9 mouse cellular contexts compared by ENCODE assay signal in genomic region chr4:133090276-133090719, GRCm38 (mm10). TPM values are rescaled to one million over a fixed set of nuclear protein-coding genes. Genes with fewer than 3 reads are reported as not detected.
A peak's percentile ranks its signal among the peaks of the same experiment; 100 is the strongest.
DNase-seq lines count a peak whose midpoint lies in the region; ATAC-seq and TF ChIP-seq lines count a peak whose summit lies in the region.
"Had no signal": no experiment of that assay in that cellular context is flagged by ENCODE, and none has a peak within 500 bp of the region (broad histone marks: within the 10 kb centered on the region; RNA-seq: fewer than 3 reads in every experiment).

No protein-coding gene starts in this region.

- no peak for TF ChIP-seq CTCF in layer of hippocampus, adult 2 months (conservative IDR thresholded peaks at IDR 0.05)
- no peak for TF ChIP-seq CTCF in intestine, postnatal 0 days (IDR thresholded peaks at IDR 0.05; ENCODE audit: low read depth)

- WGBS in forebrain, embryonic 13.5 days, result 32% methylated on average over 8 of the region's 8 CpGs
- 54% methylated on average over 8 of the region's 8 CpGs for WGBS in intestine, postnatal 0 days
- WGBS in neural tube, embryonic 14.5 days, result 19% methylated on average over 8 of the region's 8 CpGs

- H3K4me2 ChIP-seq in forebrain, embryonic 13.5 days, result peak overlapping the region; percentile 42
- no peak overlapping the region for H3K4me2 ChIP-seq in intestine, postnatal 0 days (replicated peaks; ENCODE audit: low read depth)
- H3K4me2 ChIP-seq in neural tube, embryonic 14.5 days (ENCODE audit: low read depth, low read length), result peak overlapping the region; percentile 18; the same call in 1 of the 2 replicates

- peak overlapping the region; percentile 55 for H3K9ac ChIP-seq in forebrain, embryonic 13.5 days
- H3K9ac ChIP-seq in intestine, postnatal 0 days (ENCODE audit: low read depth, low read length), result no peak overlapping the region; the same call in 1 of the 2 replicates
- 0 out of 2 replicates have a peak overlapping the region, but pooled peaks have one; percentile 25 for H3K9ac ChIP-seq in neural tube, embryonic 14.5 days (replicated peaks; ENCODE audit: low read depth, low read length)

- H3K4me1 ChIP-seq in forebrain, embryonic 13.5 days, result peaks cover 78% of the 10 kb centered on the region
- peaks cover 27% of the 10 kb centered on the region for H3K4me1 ChIP-seq in intestine, postnatal 0 days (replicated peaks; ENCODE audit: control insufficient read depth, insufficient read depth, low read length)
- H3K4me1 ChIP-seq in neural tube, embryonic 14.5 days (ENCODE audit: control insufficient read depth, insufficient read depth, low read length), result peaks cover 58% of the 10 kb centered on the region

- no peak for DNase-seq in layer of hippocampus, adult 2 months (ENCODE audit: low spot score in 2 of 2)
- DNase-seq in layer of hippocampus, adult 9-11 months, result no peak
- DNase-seq in cerebellum, adult 11 months, result no peak
- no peak for DNase-seq in thymus, adult 18-20 months
- DNase-seq in ovary, postnatal 36 days (ENCODE audit: low spot score), result no peak
- DNase-seq: kidney, adult 9 months had no signal

- H3K27ac ChIP-seq in layer of hippocampus, adult 2 months, result peak overlapping the region; percentile 91
- H3K27ac ChIP-seq in forebrain, embryonic 13.5 days, result peak overlapping the region; percentile 95
- H3K27ac ChIP-seq in intestine, postnatal 0 days (ENCODE audit: low read depth, low read length), result peak overlapping the region; percentile 66
- peak overlapping the region; percentile 85 for H3K27ac ChIP-seq in neural tube, embryonic 14.5 days (ENCODE audit: low read depth, low read length)

- peak; percentile 25 for ATAC-seq in forebrain, embryonic 13.5 days
- no peak for ATAC-seq in intestine, postnatal 0 days
- peak; percentile 12; the same call in 1 of the 2 replicates for ATAC-seq in neural tube, embryonic 14.5 days (ENCODE audit: low read depth)

- H3K27me3 ChIP-seq in forebrain, embryonic 13.5 days, result no peaks in the 10 kb centered on the region
- no peaks in the 10 kb centered on the region for H3K27me3 ChIP-seq in intestine, postnatal 0 days (replicated peaks; ENCODE audit: control insufficient read depth, insufficient read depth, low read length)
- H3K27me3 ChIP-seq in neural tube, embryonic 14.5 days (ENCODE audit: control insufficient read depth, insufficient read depth, low read length), result no peaks in the 10 kb centered on the region

- H3K4me3 ChIP-seq in layer of hippocampus, adult 2 months, result no peak overlapping the region
- H3K4me3 ChIP-seq in forebrain, embryonic 13.5 days, result no peak overlapping the region
- no peak overlapping the region for H3K4me3 ChIP-seq in intestine, postnatal 0 days (ENCODE audit: low read depth, low read length)
- H3K4me3 ChIP-seq in neural tube, embryonic 14.5 days (ENCODE audit: low read depth, low read length), result no peak overlapping the region

- H3K9me3 ChIP-seq in forebrain, embryonic 13.5 days (replicated peaks), result no peaks in the 10 kb centered on the region
- no peaks in the 10 kb centered on the region for H3K9me3 ChIP-seq in intestine, postnatal 0 days (ENCODE audit: control insufficient read depth)
- no peaks in the 10 kb centered on the region for H3K9me3 ChIP-seq in neural tube, embryonic 14.5 days (ENCODE audit: control insufficient read depth, low read length)

- no peaks in the 10 kb centered on the region for H3K36me3 ChIP-seq in forebrain, embryonic 13.5 days (ENCODE audit: poor library complexity, severe bottlenecking)
- no peaks in the 10 kb centered on the region for H3K36me3 ChIP-seq in intestine, postnatal 0 days (ENCODE audit: control insufficient read depth, insufficient read depth)
- no peaks in the 10 kb centered on the region for H3K36me3 ChIP-seq in neural tube, embryonic 14.5 days (ENCODE audit: control insufficient read depth, insufficient read depth, low read length)

RNA-seq across cellular contexts. Expression of gene Wasf2, which starts 40.0 kb away (rescaled TPM):
- total RNA-seq in layer of hippocampus, adult 2 months (2021), result 10 to 100 TPM; 32.0 to 33.1 TPM
- 36.7 and 42.9 TPM in 2 replicates for polyA plus RNA-seq in forebrain, embryonic 13.5 days (2015; fragmentation: Nextera tagmentation; extraction: Ambion mirVana)
- 64.6 and 68.4 TPM in 2 replicates for polyA plus RNA-seq in intestine, postnatal 0 days (2015; fragmentation: Nextera tagmentation; extraction: Ambion mirVana)
- 18.5 and 19.6 TPM in 2 replicates for polyA plus RNA-seq in neural tube, embryonic 14.5 days (2014; fragmentation: Nextera tagmentation; extraction: Ambion mirVana)
